Mouse (Mus musculus) midbrain, embryonic 14.5 days (tissue): Measurements from ENCODE around the gene Atm. TPM values are rescaled to one million over a fixed set of nuclear protein-coding genes. Genes with fewer than 3 reads are reported as not detected.
A peak's percentile ranks its signal among the peaks of the same experiment; 100 is the strongest.

Experiments used
- ATAC-seq: fragments of 200-750 bp; cut with Nextera tagmentation; 2 replicates; pipeline ENCODE4 v1.8.0; 2017; ENCODE audit warnings: moderate number of reproducible peaks, moderate library complexity; ENCODE audit not compliant: low FRiP score, low TSS enrichment
- DNase-seq: peaks from one replicate; pipeline ENCODE4 v3.0.0-alpha.2; 2015
- H3K27ac ChIP-seq: fragments of 300-500 bp; sonication (generic); replicated peaks from 2 replicates; pipeline ENCODE4 v1.5.1; 2014; ENCODE audit warnings: mild to moderate bottlenecking, low read depth, low read length, moderate library complexity
- H3K27me3 ChIP-seq: fragments of 300-500 bp; sonication (generic); 2 replicates; pipeline ENCODE4 v1.6.1; 2014; ENCODE audit warnings: low read length, control low read depth, mixed read lengths; ENCODE audit not compliant: control insufficient read depth, insufficient read depth
- H3K36me3 ChIP-seq: fragments of 300-500 bp; sonication (generic); 2 replicates; pipeline ENCODE4 v1.6.1; 2014; ENCODE audit warnings: low read length, control low read depth; ENCODE audit not compliant: control insufficient read depth, insufficient read depth
- H3K4me1 ChIP-seq: fragments of 300-500 bp; sonication (generic); 2 replicates; pipeline ENCODE4 v1.6.1; 2014; ENCODE audit warnings: mild to moderate bottlenecking, antibody characterized with exemption, low read length, control low read depth; ENCODE audit not compliant: control insufficient read depth, insufficient read depth
- H3K4me2 ChIP-seq: fragments of 300-500 bp; sonication (generic); 2 replicates; pipeline ENCODE4 v1.6.1; 2014; ENCODE audit warnings: mild to moderate bottlenecking, low read length, moderate library complexity
- H3K4me3 ChIP-seq: fragments of 300-500 bp; sonication (generic); replicated peaks from 2 replicates; pipeline ENCODE4 v1.5.1; 2014; ENCODE audit warnings: low read depth, low read length
- H3K9ac ChIP-seq: fragments of 300-500 bp; sonication (generic); replicated peaks from 2 replicates; pipeline ENCODE4 v1.6.1; 2014; ENCODE audit warnings: mild to moderate bottlenecking, low read length, moderate library complexity
- H3K9me3 ChIP-seq: fragments of 300-500 bp; sonication (generic); 2 replicates; pipeline ENCODE4 v1.6.1; 2016; ENCODE audit warnings: low read length, control low read depth, mixed read lengths; ENCODE audit not compliant: control insufficient read depth
- WGBS: fragments of 180-500 bp; shearing (Covaris S2); extraction: QIAGEN DNeasy Blood & Tissue Kit; methylation state at CpG from one replicate; pipeline ENCODE4 v1.1.7; 2014; 5-methylcytosine and 5-hydroxymethylcytosine counted together
- polyA plus RNA-seq: library from polyadenylated mRNA; unstranded; fragments of >200 nt; fragmentation: Nextera tagmentation; extraction: Ambion mirVana; gene quantifications from 2 replicates; pipeline ENCODE4 v1.2.1, GENCODE M21; 2014

Atm gene
- polyA plus RNA-seq, 1 experiment from 2014 or later: 11.2 TPM

DNA sequence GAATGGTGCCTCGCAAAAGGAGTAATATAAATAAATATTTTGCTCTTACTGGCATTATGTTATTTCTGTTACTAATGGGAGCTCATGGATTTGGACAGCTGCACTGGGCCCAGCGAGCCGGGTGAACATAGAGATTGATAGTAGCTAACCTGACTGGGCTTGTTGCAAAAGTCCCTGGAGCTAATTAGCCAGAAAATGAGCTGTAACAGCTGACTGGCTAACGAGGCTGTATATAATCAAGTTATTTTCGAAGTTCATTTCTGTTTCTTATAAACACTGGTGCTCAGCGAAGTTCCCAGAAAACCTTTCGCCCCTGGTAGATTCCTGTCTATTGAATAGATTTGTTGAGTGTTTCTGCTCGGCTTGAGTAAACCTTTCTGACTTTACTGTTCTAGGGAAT is 133.5 kb downstream of the Atm start:
- ATAC-seq (no peak), DNase-seq (no peak)
- no peak overlapping the region for H3K4me3 ChIP-seq
- no peaks in the 10 kb centered on the region for H3K9me3 ChIP-seq
- H3K27me3 ChIP-seq: no peaks in the 10 kb centered on the region
- H3K4me2 ChIP-seq: no peak overlapping the region
- H3K4me1 ChIP-seq: peaks cover 15% of the 10 kb centered on the region
- no peak overlapping the region for H3K9ac ChIP-seq
- no peak overlapping the region for H3K27ac ChIP-seq
- H3K36me3 ChIP-seq: no peaks in the 10 kb centered on the region
- 81% methylated on average over 8 of the region's 8 CpGs for WGBS

DNA sequence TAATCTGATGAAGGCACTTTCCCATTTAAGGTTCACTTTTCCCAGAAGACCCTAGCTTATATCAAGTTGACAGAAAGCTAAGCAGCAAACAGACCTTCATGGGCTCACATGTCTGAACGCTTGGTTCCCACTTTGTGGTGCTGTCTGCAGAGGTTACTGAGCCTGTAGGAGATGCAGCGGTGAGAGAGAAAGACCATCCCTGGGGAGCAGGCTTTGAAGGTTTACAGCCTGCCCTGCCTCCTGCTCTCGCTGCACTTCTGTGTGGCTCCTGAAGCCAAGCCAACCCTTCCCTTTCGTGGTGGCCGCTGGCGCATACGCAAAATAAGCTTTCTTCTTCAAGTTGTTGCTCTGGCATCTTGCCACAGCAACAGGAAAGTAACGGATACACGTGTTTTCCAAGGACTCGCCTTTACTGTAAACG is 134.2 kb downstream of the Atm start, which contains the start of gene 4930550C14Rik:
Gene 4930550C14Rik, plus strand, starts transcription at position 35 of the 421 bp plus-strand sequence.
- no peak for ATAC-seq
- no peak within 1 kb of the TSS for H3K9ac ChIP-seq

DNA sequence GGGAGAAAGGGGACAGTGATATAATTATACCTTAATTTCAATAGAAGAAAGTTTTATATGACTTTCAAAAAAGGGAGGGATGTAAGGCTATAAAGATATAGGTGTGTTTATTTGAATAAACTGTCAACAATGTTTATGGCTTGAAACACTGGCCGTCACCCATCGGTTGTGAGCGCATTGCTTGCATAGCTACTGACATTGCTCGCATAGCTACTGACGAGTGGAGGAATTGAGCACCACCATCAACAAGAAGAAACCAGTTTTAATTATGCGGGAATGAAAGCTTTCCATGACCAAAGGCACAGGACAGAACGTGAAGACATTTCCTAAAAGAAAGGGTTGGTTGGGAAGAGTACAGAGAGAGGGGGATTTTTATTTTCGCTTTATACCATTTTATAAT is 135.4 kb downstream of the Atm start:
- ATAC-seq (no peak), DNase-seq (no peak)
- H3K27ac ChIP-seq: no peak overlapping the region
- H3K4me1 ChIP-seq: peaks cover 15% of the 10 kb centered on the region
- H3K9me3 ChIP-seq: no peaks in the 10 kb centered on the region
- no peak overlapping the region for H3K4me3 ChIP-seq
- no peaks in the 10 kb centered on the region for H3K36me3 ChIP-seq
- no peak overlapping the region for H3K4me2 ChIP-seq
- no peaks in the 10 kb centered on the region for H3K27me3 ChIP-seq
- 90% methylated on average over 8 of the region's 8 CpGs for WGBS
- no peak overlapping the region for H3K9ac ChIP-seq

More for the DNA sequence above, 134.2 kb downstream of the Atm start, which contains the start of gene 4930550C14Rik:
- Histone ChIP-seq H3K4me3 (no peak within 1 kb of the TSS), H3K36me3 (no peaks in the 10 kb centered on the region), H3K9me3 (no peaks in the 10 kb centered on the region), H3K4me2 (peak within 1 kb of the TSS; percentile 8; the same call in 1 of the 2 replicates), H3K27ac (no peak within 1 kb of the TSS), H3K27me3 (no peaks in the 10 kb centered on the region), H3K4me1 (peaks cover 15% of the 10 kb centered on the region)
- DNase-seq: peak; percentile 40
- WGBS: 34% methylated on average over 11 of the region's 11 CpGs

DNA sequence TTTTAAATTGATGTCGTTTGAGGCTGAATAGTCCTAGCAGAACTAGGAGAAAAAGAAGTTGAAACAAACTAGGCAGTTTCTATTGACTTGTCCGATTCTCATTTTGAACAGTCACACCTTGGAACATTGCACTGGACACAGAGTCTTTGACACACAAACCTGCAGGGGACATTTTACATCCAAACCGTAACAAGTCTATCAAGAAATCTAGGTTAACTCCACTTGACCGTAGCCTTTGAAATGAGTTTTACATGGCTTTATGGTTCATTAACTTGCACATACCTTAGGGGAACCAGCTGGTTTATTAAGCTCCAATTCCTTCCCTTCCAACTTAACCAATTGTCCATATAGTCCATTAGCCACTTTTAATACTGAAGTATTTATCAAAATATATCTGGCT is 135.8 kb downstream of the Atm start:
- no peaks in the 10 kb centered on the region for H3K9me3 ChIP-seq
- no peak overlapping the region for H3K4me2 ChIP-seq
- H3K27ac ChIP-seq: no peak overlapping the region
- DNase-seq: no peak
- WGBS: 89% methylated on average over 4 of the region's 4 CpGs
- no peak overlapping the region for H3K9ac ChIP-seq
- no peak overlapping the region for H3K4me3 ChIP-seq
- peaks cover 15% of the 10 kb centered on the region for H3K4me1 ChIP-seq
- no peaks in the 10 kb centered on the region for H3K36me3 ChIP-seq
- no peak for ATAC-seq
- H3K27me3 ChIP-seq: no peaks in the 10 kb centered on the region

DNA sequence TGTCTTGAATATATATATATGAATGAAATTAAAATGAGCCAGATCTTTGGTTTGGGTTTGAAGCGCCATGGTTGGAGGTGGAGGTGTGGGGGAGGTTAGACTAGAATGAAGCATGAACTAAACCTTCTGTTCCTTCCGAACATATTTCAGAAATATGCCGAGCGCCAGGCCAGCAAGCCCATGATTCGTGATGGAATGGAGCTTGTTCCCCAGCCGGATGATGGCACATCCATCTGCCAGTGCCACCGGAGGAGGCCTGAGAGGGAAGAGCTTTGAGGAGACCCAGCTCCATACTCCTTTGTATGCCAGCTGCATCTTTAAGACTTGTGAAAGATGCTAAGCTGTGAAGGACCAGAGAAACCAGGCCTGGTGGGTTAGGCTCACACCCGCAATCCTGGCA is 137.0 kb downstream of the Atm start:
- ATAC-seq: no peak
- peaks cover 8% of the 10 kb centered on the region; the same call in 1 of the 2 replicates for H3K4me1 ChIP-seq
- no peaks in the 10 kb centered on the region for H3K36me3 ChIP-seq
- no peak overlapping the region for H3K9ac ChIP-seq
- no peaks in the 10 kb centered on the region for H3K9me3 ChIP-seq
- no peak overlapping the region for H3K27ac ChIP-seq
- 93% methylated on average over 8 of the region's 8 CpGs for WGBS
- no peaks in the 10 kb centered on the region for H3K27me3 ChIP-seq
- no peak for DNase-seq
- H3K4me3 ChIP-seq: no peak overlapping the region
- H3K4me2 ChIP-seq: no peak overlapping the region

DNA sequence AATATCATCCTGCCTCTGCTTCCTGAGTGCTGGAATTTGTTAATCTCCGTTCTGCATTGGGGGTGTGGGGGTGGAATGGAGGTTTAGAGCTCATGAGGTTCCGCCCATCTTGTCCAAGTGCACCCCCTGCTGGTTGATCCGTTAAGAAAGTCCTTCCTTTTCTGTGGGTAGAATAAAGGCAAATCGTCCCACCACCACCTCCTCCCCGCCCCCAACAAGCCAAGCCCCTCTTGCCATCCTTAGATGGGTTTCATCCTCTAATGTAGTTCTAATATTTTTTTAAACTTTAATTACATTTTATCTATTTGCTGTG is 138.2 kb downstream of the Atm start:
- no peak overlapping the region for H3K9ac ChIP-seq
- no peaks in the 10 kb centered on the region for H3K27me3 ChIP-seq
- DNase-seq (peak; percentile 77), ATAC-seq (no peak)
- H3K4me2 ChIP-seq: no peak overlapping the region
- H3K27ac ChIP-seq: no peak overlapping the region
- WGBS: 15% methylated on average over 5 of the region's 5 CpGs
- H3K4me1 ChIP-seq: peaks cover 5% of the 10 kb centered on the region; the same call in 1 of the 2 replicates
- no peak overlapping the region for H3K4me3 ChIP-seq
- H3K9me3 ChIP-seq: no peaks in the 10 kb centered on the region
- no peaks in the 10 kb centered on the region for H3K36me3 ChIP-seq

DNA sequence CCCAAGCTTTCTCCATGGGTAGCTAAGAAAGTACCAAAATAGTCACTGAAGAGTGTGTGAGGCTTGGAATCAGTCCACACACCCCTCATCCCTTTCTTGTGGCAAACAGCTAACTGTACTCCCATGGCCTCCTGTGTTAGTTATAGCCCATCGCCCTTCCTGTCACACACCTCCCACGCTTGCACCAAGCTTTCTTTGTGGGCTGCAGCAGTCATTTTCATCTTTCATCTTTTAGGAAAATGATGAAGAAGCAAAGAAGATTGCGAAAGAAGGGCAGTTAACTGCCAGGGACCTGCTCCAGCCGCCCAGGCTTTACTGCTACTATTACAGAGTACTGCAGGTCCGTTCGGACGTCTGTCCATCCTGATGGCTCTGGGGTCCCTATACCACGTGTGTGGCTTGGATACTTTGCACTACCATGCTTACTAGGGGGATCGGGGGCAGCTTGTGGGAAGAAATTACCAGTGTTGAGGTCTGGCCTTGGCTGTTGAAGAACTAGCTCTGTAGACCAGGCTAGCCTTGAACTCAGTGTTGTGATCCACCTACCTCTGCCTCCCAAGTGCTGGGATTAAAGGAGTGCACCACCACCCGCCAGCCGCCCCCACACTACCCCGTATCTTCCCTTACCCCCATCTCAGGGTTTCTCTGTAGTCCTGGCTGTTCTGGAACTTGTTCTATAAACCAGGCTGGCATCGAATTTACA is 138.7 kb downstream of the Atm start:
- Histone ChIP-seq H3K9me3 (no peaks in the 10 kb centered on the region), H3K4me1 (peaks cover 5% of the 10 kb centered on the region; the same call in 1 of the 2 replicates), H3K9ac (no peak overlapping the region), H3K4me3 (no peak overlapping the region), H3K36me3 (no peaks in the 10 kb centered on the region), H3K27ac (no peak overlapping the region), H3K4me2 (no peak overlapping the region), H3K27me3 (no peaks in the 10 kb centered on the region)
- WGBS: 84% methylated on average over 13 of the region's 13 CpGs
- ATAC-seq (no peak), DNase-seq (no peak)

DNA sequence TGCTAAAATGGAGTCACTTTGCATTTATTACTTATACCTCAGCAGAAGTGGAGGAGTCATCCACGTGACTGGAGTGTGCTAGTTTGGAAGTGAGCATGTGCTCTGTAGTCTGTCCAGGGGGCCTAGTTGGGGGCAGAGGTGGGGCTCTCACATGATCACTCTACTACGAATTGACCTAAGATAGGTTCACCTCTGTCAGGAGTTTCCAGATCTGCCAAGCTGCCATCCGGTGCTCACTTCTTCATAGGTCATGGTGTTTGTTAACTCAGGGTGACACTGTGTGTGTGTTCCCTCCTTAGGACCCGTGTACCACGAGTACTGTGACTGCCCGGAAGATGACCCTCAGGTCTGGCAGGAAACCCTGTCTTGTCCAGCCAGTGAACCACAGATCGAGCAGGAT is 146.4 kb downstream of the Atm start:
- no peaks in the 10 kb centered on the region for H3K9me3 ChIP-seq
- H3K4me1 ChIP-seq: no peaks in the 10 kb centered on the region
- DNase-seq (no peak), ATAC-seq (no peak)
- H3K4me3 ChIP-seq: no peak overlapping the region
- no peak overlapping the region for H3K27ac ChIP-seq
- no peak overlapping the region for H3K4me2 ChIP-seq
- H3K27me3 ChIP-seq: no peaks in the 10 kb centered on the region
- 87% methylated on average over 7 of the region's 7 CpGs for WGBS
- H3K9ac ChIP-seq: no peak overlapping the region
- no peaks in the 10 kb centered on the region for H3K36me3 ChIP-seq
